13 mouse cellular contexts compared by ENCODE assay signal in the genomic region with DNA sequence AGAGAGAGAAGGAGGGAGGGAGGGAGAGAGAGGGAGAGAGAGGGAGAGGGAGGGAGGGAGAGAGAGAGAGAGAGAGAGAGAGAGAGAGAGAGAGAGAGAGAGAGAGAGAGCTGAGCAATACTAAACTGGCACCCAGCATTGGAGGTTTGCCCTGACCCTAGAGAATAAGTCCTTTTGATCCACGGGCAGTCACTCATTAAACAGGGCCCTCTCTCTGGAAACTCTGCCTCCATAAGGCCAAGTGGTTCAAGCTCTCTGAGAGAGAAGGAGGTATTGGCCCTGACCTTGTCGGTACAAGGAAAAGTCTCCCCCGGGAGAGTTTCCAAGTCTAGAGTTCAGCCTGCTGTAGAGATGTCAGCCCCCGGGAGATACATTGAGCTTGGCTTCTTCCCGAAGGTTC.
"Had no signal": no experiment of that assay in that cellular context is flagged by ENCODE, and none has a peak within 500 bp of the region (broad histone marks: within the 10 kb centered on the region; RNA-seq: fewer than 3 reads in every experiment).

No protein-coding gene starts in this region.

- ATAC-seq: intestine, embryonic 16.5 days; lung, postnatal 0 days had no signal

- H3K36me3 ChIP-seq: limb, embryonic 10.5 days; liver, embryonic 15.5 days; neural tube, embryonic 12.5 days; stomach, embryonic 15.5 days had no signal

- DNase-seq: lung, adult 2 months; lung, postnatal 36 days; midbrain, embryonic 14.5 days; right cerebral cortex, postnatal 14 days; thymus, adult 2 months; thymus, postnatal 36 days had no signal

- H3K9me3 ChIP-seq: limb, embryonic 10.5 days; liver, embryonic 15.5 days; neural tube, embryonic 12.5 days; stomach, embryonic 15.5 days had no signal

- H3K4me1 ChIP-seq: liver, embryonic 15.5 days; neural tube, embryonic 12.5 days; stomach, embryonic 15.5 days had no signal

- H3K9ac ChIP-seq: liver, embryonic 15.5 days; neural tube, embryonic 12.5 days; stomach, embryonic 15.5 days had no signal

- H3K4me3 ChIP-seq: limb, embryonic 10.5 days; liver, embryonic 15.5 days; neural tube, embryonic 12.5 days; stomach, embryonic 15.5 days had no signal

- H3K27me3 ChIP-seq: liver, embryonic 15.5 days; neural tube, embryonic 12.5 days; stomach, embryonic 15.5 days had no signal

- H3K4me2 ChIP-seq: liver, embryonic 11.5 days; liver, embryonic 15.5 days; neural tube, embryonic 12.5 days; stomach, embryonic 15.5 days had no signal

- H3K27ac ChIP-seq: limb, embryonic 10.5 days; liver, embryonic 15.5 days; neural tube, embryonic 12.5 days; stomach, embryonic 15.5 days had no signal
